Mouse (Mus musculus) ES-Bruce4 (cell line): Measurements from ENCODE around the gene Lrba.

Source experiments
- CTCF ChIP-seq: IDR thresholded peaks from one replicate; pipeline ENCODE4 v1.8.1; 2011; ENCODE audit warnings: low read depth, low read length
- EP300 ChIP-seq: IDR thresholded peaks from 2 replicates; pipeline ENCODE4 v1.6.1; 2011; ENCODE audit warnings: low read depth, low read length; ENCODE audit not compliant: insufficient read depth

DNA sequence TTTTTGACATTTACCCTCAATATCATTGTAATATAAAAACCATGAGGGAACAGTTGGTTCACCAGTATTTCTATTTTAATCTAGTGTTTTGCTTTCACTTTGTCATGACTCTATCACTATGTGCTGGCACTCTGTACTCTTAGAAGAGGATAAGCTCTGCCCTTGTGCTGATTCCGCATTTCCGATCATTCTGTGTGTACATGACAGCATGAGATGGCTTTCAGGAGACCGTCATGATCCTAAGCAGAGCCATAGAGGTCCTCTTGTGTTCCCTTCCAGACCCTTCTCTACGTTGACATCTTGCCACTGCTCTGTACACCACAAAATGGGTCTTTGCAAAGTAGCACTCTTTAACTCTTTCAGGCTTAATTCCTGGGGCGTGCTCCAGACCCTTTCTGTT lies 411.0 kb downstream of the Lrba start:
- TF ChIP-seq EP300 (no peak), CTCF (no peak)
